Mouse (Mus musculus) cortical plate, adult 2 months (tissue): ENCODE data around the gene Creld2. TPM values are rescaled to one million over a fixed set of nuclear protein-coding genes. Genes with fewer than 3 reads are reported as not detected.

Experiments used
- H3K27ac ChIP-seq: fragments of 200-500 bp; 2 replicates; pipeline ENCODE4 v1.5.1; 2012; ENCODE audit warnings: low read length, control low read depth, inconsistent platforms; ENCODE audit not compliant: insufficient read depth
- H3K4me1 ChIP-seq: fragments of 200-500 bp; 2 replicates; pipeline ENCODE4 v1.6.1; 2011; ENCODE audit warnings: low read length; ENCODE audit not compliant: control insufficient read depth, insufficient read depth
- H3K4me3 ChIP-seq: fragments of 200-500 bp; 2 replicates; pipeline ENCODE4 v1.5.1; 2011; ENCODE audit warnings: mild to moderate bottlenecking, low read length, control low read depth; ENCODE audit not compliant: insufficient read depth
- CTCF ChIP-seq: fragments of 200-500 bp; IDR thresholded peaks from 2 replicates; pipeline ENCODE4 v1.5.1; 2011; ENCODE audit warnings: mild to moderate bottlenecking, control low read depth, low read length; ENCODE audit not compliant: insufficient read depth; ENCODE audit errors: extremely low read depth
- POLR2A ChIP-seq: fragments of 200-500 bp; IDR thresholded peaks from 2 replicates; pipeline ENCODE4 v1.6.1; 2011; ENCODE audit warnings: mild to moderate bottlenecking, low read length, control low read depth; ENCODE audit not compliant: insufficient read depth; ENCODE audit errors: extremely low read depth
- polyA plus RNA-seq: library from polyadenylated mRNA; depleted of rRNA; stranded (reverse); fragments of >200 nt; gene quantifications from 2 replicates; pipeline ENCODE4 v1.2.3, GENCODE M21; 2012

The Creld2 gene
- polyA plus RNA-seq, 1 experiment: 26.6 TPM

DNA sequence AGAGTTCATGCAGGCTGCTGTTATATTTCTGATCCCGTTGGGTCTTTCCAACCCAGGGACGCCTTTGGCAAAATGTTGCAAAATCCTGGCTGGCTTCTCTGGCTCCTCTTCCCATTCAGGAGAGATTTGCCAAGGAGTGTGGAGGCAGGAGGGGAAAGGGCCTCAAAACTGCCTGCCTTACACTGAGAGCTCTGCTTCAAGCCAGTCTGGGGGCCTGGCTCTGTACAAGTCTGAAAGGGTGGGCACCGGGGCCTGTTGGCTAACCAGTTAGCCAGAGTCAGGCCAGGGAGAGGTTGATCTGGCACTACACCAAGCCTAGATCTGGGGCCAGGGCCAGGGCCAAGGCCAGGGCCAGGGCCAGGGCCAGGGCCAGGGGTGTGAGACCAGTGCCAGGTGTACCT lies 38.7 kb downstream of the Creld2 start:
- Histone ChIP-seq H3K4me1 (peaks cover 2% of the 10 kb centered on the region; the same call in 1 of the 2 replicates), H3K27ac (peak overlapping the region; percentile 0; the same call in 1 of the 2 replicates), H3K4me3 (no peak overlapping the region)
- TF ChIP-seq POLR2A (no peak), CTCF (no peak)

GRCm38 (mm10) chr15:88858707-88859106 lies 39.3 kb downstream of the Creld2 start:
- H3K4me3 ChIP-seq: no peak overlapping the region
- no peak overlapping the region for H3K27ac ChIP-seq
- peaks cover 2% of the 10 kb centered on the region; the same call in 1 of the 2 replicates for H3K4me1 ChIP-seq
- TF ChIP-seq POLR2A (no peak), CTCF (no peak)

- no peak overlapping the region for H3K4me3 ChIP-seq
- no peak for TF ChIP-seq POLR2A
- no peak for TF ChIP-seq CTCF
- H3K4me1 ChIP-seq: peaks cover 2% of the 10 kb centered on the region; the same call in 1 of the 2 replicates
- H3K27ac ChIP-seq: no peak overlapping the region
Measured at GRCm38 (mm10) chr15:88859206-88859970, 39.9 kb downstream of the Creld2 start.

DNA sequence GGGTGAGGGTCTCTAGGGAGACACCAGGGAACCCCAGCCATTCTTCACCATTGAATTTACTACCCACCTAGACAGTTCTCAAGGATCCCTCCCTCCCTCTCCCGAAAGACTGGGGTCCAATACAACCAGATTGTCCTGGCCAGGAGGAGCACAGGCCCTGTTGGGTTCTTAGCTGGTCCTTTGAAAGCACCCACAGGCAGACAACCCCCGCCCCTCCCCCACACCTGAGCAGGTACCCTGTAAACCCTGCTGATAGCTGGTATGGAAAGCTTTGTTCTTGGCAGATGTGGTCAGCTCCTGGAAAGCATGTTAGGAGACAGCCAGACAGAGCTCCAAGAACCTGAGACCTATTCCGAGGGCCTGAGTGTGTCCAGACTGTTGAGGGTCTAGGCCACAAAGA lies 41.3 kb downstream of the Creld2 start:
- Histone ChIP-seq H3K4me1 (peaks cover 2% of the 10 kb centered on the region; the same call in 1 of the 2 replicates), H3K27ac (no peak overlapping the region), H3K4me3 (no peak overlapping the region)
- no peak for TF ChIP-seq POLR2A
- no peak for TF ChIP-seq CTCF

DNA sequence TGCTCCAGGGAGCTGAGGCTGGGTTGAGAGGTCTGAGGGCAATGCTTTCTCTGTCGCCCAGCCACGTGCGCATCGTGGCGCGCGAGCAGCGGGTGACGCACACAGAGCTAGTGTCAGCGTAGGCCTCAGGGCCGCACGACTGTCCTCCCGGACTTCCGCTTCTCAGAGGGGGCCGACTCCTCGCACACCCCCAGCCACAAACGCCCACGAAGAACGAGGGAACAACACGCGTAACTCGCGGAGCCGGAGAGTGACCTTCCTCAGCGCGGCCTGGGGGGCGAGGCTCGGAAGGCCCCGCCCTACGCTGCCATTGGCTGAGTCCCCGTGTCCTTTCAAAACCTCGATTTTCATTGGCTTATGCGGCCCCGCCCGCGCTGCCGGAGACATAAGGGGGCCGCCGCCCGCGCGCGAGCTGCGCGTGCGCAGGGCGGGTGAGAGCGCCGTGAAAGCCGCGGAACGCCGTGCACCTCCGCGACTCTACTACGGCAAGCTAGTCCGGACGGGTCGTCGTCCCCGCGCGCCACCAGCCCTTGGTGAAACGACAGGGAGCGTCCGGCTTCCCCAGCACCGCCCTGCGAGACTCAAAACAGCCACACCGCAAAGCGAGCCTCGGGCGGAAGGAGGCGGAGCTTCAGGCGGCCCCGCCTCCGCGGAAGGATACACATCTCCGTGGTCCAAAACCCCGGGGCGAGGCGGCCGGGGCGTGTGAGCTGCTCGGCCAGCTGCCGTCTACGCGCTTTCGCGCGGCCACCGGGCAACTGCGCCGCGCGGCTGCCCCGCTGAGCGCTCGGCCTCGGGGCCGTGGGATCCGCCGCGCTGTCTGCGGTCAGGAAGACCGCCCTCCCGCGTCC lies 42.6 kb downstream of the Creld2 start, which contains the start of gene Pim3:
Gene Pim3 (plus strand): TSS at position 415 of the 851 bp plus-strand sequence.
- TF ChIP-seq POLR2A: peak; percentile 88
- no peak for TF ChIP-seq CTCF
- peak within 1 kb of the TSS; percentile 96 for H3K27ac ChIP-seq
- peak within 1 kb of the TSS; percentile 63 for H3K4me3 ChIP-seq
- peaks cover 2% of the 10 kb centered on the region; the same call in 1 of the 2 replicates for H3K4me1 ChIP-seq

GRCm38 (mm10) chr15:88862881-88863694 lies 43.6 kb downstream of the Creld2 start:
- peaks cover 2% of the 10 kb centered on the region; the same call in 1 of the 2 replicates for H3K4me1 ChIP-seq
- H3K4me3 ChIP-seq: peak overlapping the region; percentile 63
- H3K27ac ChIP-seq: peak overlapping the region; percentile 94
- no peak for TF ChIP-seq CTCF
- TF ChIP-seq POLR2A: no peak

DNA sequence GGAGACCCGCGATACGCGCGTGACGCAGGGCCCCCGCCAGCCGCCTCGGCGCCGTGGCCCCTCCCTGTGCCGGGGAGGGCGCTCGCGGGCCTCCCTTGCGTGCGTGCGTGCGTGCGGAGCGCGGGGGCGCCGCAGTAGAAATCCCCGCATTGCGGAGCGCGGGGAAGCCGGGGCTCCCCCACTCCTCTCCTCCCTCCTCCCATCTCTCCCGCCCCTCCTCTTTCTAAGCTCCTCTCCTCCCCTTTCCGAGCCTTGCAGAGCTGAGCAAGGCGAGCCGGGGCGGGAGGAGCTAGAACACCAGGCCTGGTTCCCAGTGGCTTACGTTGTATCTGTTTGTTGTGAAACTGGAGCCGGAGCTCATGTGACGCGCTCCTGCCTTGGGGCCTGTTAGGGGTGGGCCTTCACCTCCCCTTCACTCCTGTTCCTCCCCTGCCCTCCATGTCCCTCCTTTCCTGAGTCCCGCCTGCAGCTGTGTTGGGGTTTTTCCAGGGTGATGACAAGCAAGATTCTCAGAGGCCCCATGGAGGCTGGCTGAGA lies 44.3 kb downstream of the Creld2 start:
- no peak for TF ChIP-seq CTCF
- peak; percentile 39; the same call in 1 of the 2 replicates for TF ChIP-seq POLR2A
- Histone ChIP-seq H3K4me3 (peak overlapping the region; percentile 63), H3K27ac (peak overlapping the region; percentile 11), H3K4me1 (peaks cover 2% of the 10 kb centered on the region; the same call in 1 of the 2 replicates)

DNA sequence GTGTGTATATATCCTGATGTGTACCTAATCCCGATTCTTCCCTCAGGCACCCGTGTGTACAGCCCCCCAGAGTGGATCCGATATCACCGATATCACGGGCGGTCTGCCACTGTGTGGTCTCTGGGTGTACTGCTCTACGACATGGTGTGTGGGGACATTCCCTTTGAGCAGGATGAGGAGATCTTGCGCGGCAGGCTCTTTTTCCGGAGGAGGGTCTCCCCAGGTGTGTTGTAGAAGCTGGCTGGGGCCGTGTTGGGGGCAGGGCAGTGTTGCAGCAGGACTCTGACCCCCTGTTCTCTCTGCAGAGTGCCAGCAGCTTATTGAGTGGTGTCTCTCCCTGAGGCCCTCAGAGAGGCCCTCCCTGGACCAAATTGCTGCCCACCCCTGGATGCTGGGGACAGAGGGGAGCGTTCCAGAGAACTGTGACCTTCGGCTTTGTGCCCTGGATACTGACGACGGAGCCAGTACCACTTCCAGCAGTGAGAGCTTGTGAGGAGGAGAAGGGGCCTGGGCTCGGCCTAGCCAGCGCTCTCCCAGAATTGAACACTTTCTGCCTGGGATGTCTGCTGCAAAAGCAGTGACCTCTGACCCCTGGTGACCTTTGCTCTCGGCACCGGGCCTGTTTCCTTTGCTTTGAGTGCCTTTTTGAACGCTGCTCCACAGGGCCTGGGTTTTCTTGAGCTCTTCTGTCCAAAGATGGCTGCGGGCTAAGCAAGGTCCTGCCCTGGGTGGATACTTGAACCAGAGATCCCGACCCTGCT lies 45.0 kb downstream of the Creld2 start:
- TF ChIP-seq POLR2A (no peak; the same call in 1 of the 2 replicates), CTCF (0 out of 2 replicates have a peak, but pooled peaks have one; percentile 10)
- H3K27ac ChIP-seq: peak overlapping the region; percentile 11
- peaks cover 2% of the 10 kb centered on the region; the same call in 1 of the 2 replicates for H3K4me1 ChIP-seq
- peak overlapping the region; percentile 63 for H3K4me3 ChIP-seq
